Mouse (Mus musculus) ES-E14 (cell line): ENCODE data around the gene Myom1. TPM values are rescaled to one million over a fixed set of nuclear protein-coding genes. Genes with fewer than 3 reads are reported as not detected.

Experiments used
- DNase-seq: peaks from one replicate; pipeline ENCODE4 v3.0.0-alpha.2; 2013; ENCODE audit warnings: low read depth, low spot score
- H3K27ac ChIP-seq: 2 replicates; pipeline ENCODE4 v1.5.1; 2012; ENCODE audit warnings: low read depth, mild to moderate bottlenecking, low read length, moderate library complexity, mixed read lengths; ENCODE audit not compliant: poor library complexity, insufficient read depth, severe bottlenecking
- H3K36me3 ChIP-seq: 2 replicates; pipeline ENCODE4 v1.6.1; 2012; ENCODE audit warnings: mild to moderate bottlenecking, low read length, moderate library complexity, mixed read lengths; ENCODE audit not compliant: control insufficient read depth, poor library complexity, insufficient read depth, severe bottlenecking
- H3K4me1 ChIP-seq, 2 experiments: fragments of 150-350 bp in 1 of 2; sonication (generic) in 1 of 2; 2 replicates each; pipeline ENCODE4 v1.6.1; 2012; ENCODE audit warnings: low read length in 2 of 2, mild to moderate bottlenecking in 1 of 2, mixed read lengths in 1 of 2; ENCODE audit not compliant: control insufficient read depth in 2 of 2, insufficient read depth in 2 of 2, poor library complexity in 1 of 2
- H3K4me3 ChIP-seq, 2 experiments: fragments of 150-350 bp in 1 of 2; sonication (generic) in 1 of 2; 2 replicates each; pipeline ENCODE4 v1.5.1; 2012; ENCODE audit warnings: low read length in 2 of 2, low read depth in 1 of 2, mild to moderate bottlenecking in 1 of 2, mixed read lengths in 1 of 2; ENCODE audit not compliant: insufficient read depth in 1 of 2, poor library complexity in 1 of 2, severe bottlenecking in 1 of 2
- H3K9ac ChIP-seq: 2 replicates; pipeline ENCODE4 v1.6.1; 2012; ENCODE audit warnings: low read depth, mild to moderate bottlenecking, low read length, mixed read lengths; ENCODE audit not compliant: poor library complexity, insufficient read depth, severe bottlenecking
- H3K9me3 ChIP-seq: fragments of 150-350 bp; sonication (generic); 2 replicates; pipeline ENCODE4 v1.6.1; 2012; ENCODE audit warnings: low read depth, mild to moderate bottlenecking, low read length; ENCODE audit not compliant: control insufficient read depth, insufficient read depth
- CHD2 ChIP-seq: IDR thresholded peaks from 2 replicates; pipeline ENCODE4 v1.6.1; 2014; ENCODE audit warnings: mild to moderate bottlenecking, low read depth, low read length, inconsistent platforms
- HCFC1 ChIP-seq: IDR thresholded peaks from 2 replicates; pipeline ENCODE4 v1.6.1; 2012; ENCODE audit warnings: low read length, inconsistent platforms, borderline replicate concordance; ENCODE audit not compliant: insufficient read depth
- MAFK ChIP-seq: IDR thresholded peaks from 2 replicates; pipeline ENCODE4 v1.6.1; 2014; ENCODE audit warnings: mild to moderate bottlenecking, low read depth, low read length, inconsistent platforms; ENCODE audit not compliant: insufficient read depth
- ZC3H11A ChIP-seq: IDR thresholded peaks from 2 replicates; pipeline ENCODE4 v1.6.1; 2012; ENCODE audit warnings: low read depth, mild to moderate bottlenecking, inconsistent platforms, low read length, borderline replicate concordance
- ZNF384 ChIP-seq: IDR thresholded peaks from 2 replicates; pipeline ENCODE4 v1.6.1; 2012; ENCODE audit warnings: low read depth, low read length, inconsistent platforms
- in situ Hi-C, 2 experiments: fragments of 600-800 bp; cut with MboI; formaldehyde crosslinking; loops; one replicate each; pipeline ENCODE4 v1.15.1; 2025; ENCODE audit warnings: low sequenced_read_pairs in 2 of 2, inconsistent platforms in 1 of 2; ENCODE audit not compliant: unreplicated experiment in 2 of 2
- total RNA-seq: library from RNA; depleted of rRNA; stranded (reverse); fragments of 300-350 nt; gene quantifications from 2 replicates; pipeline ENCODE4 v1.2.3, GENCODE M21; 2012

The Myom1 gene
- total RNA-seq, 1 experiment, result 3.3 TPM

GRCm38 (mm10) chr17:71134441-71134955 lies 132.1 kb downstream of the Myom1 start:
- no peak for DNase-seq
- Histone ChIP-seq H3K36me3 (no peaks in the 10 kb centered on the region), H3K4me1 (no peaks in the 10 kb centered on the region), H3K4me3 (no peak overlapping the region), H3K9me3 (no peaks in the 10 kb centered on the region), H3K9ac (no peak overlapping the region), H3K27ac (no peak overlapping the region)
- TF ChIP-seq ZNF384 (no peak), ZC3H11A (no peak), CHD2 (no peak), MAFK (no peak), HCFC1 (no peak)
- in situ Hi-C loops, result no loop called here

- no peak overlapping the region for H3K9ac ChIP-seq
- no peak overlapping the region for H3K27ac ChIP-seq
- TF ChIP-seq HCFC1 (no peak), MAFK (no peak), ZC3H11A (no peak), CHD2 (no peak), ZNF384 (no peak)
- no peak overlapping the region for H3K4me3 ChIP-seq
- DNase-seq, result no peak
- no peaks in the 10 kb centered on the region for H3K4me1 ChIP-seq
- in situ Hi-C loops, result no loop called here
- no peaks in the 10 kb centered on the region for H3K36me3 ChIP-seq
- no peaks in the 10 kb centered on the region for H3K9me3 ChIP-seq
Measured at GRCm38 (mm10) chr17:71135108-71135507, 132.7 kb downstream of the Myom1 start.

DNA sequence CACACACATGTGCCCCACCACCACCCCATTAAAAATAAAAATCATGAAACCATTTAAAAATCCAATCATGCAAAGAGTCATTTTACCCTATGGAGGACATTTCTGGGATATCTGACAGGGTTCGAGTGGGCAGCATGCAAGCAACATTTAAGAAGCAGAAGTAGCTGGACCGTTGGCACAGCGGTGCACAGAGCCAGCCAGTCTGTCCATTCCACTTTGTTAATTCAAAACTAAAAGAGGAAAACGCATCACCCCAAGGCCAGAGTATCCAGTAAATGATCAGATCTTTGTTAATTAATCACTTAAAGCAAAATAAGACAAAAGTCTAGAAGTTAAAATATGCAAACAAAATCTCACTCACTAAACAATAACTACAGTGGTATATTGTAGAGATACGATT lies 133.4 kb downstream of the Myom1 start:
- no peak for DNase-seq
- Histone ChIP-seq H3K27ac (no peak overlapping the region), H3K4me3 (no peak overlapping the region), H3K9me3 (no peaks in the 10 kb centered on the region), H3K9ac (no peak overlapping the region), H3K4me1 (no peaks in the 10 kb centered on the region), H3K36me3 (no peaks in the 10 kb centered on the region)
- in situ Hi-C loops, result no loop called here
- TF ChIP-seq MAFK, result no peak
- TF ChIP-seq HCFC1, result no peak
- TF ChIP-seq CHD2, result no peak
- TF ChIP-seq ZC3H11A, result no peak
- TF ChIP-seq ZNF384, result no peak

DNA sequence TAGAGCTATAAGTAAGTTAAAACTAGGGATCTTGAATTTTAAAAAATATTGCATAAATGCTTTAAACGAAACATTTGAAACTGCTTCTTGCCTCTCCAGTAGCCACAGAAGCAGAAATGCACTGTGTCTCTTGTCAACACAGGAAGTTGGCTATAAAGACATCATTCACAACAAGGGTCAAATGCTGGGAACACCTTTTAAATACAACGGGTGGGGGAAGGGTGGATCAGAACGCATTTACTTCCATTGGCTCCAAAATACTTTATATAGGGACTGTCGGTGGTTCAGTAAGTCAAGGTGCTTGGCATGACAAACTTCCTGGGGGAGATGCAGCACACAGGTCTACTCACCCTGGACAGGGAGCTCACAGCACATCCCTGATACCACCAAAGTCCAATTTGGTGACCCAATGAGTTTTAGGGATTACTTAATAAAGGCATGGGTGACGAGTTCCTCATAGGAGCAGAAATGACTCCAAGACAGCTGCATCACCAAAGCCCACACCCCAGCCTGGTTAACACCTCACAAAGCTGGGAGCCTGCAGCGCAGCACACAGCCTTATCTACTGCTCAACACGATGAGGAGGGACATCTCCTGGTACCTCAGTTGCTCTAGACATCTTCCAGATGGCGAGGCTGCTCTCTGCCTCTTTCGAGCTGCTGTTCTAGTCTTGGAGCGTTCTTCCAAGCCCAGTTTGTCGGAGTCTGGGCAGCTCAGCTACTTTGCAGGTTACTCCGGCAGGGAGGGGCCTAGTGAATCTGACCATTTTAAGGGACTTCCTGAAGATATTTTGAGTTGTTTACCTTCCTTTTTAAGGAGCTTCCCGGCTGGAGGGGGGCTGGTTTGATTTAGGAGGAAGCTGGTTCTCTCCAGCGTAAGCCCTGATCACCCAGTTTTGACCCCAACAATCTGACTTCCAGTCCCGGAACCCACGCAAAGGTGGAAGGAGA lies 134.2 kb downstream of the Myom1 start:
- Histone ChIP-seq H3K4me3 (no peak overlapping the region), H3K36me3 (no peaks in the 10 kb centered on the region), H3K9me3 (no peaks in the 10 kb centered on the region), H3K9ac (no peak overlapping the region), H3K27ac (no peak overlapping the region), H3K4me1 (no peaks in the 10 kb centered on the region)
- TF ChIP-seq ZNF384 (no peak), CHD2 (no peak), HCFC1 (no peak), ZC3H11A (no peak), MAFK (no peak)
- in situ Hi-C loops, result no loop called here
- no peak for DNase-seq
